Mouse (Mus musculus): ENCODE measurements around the gene Nat8f6.
"Not testable (repeated sequence)": the region's sequence is repeated elsewhere in the genome, so short reads cannot be mapped to it uniquely, and the experiment has no call there.

Nat8f6 gene

GRCm38 (mm10) chr6:85836098-85836497, 15.3 kb upstream of the Nat8f6 start:
- DNase-seq (ENCODE audit: low spot score in 2 of 2), result not testable (repeated sequence)

GRCm38 (mm10) chr6:85835104-85835503, 14.3 kb upstream of the Nat8f6 start:
- DNase-seq (ENCODE audit: low spot score in 2 of 2), result not testable (repeated sequence)

GRCm38 (mm10) chr6:85834504-85835100, 13.8 kb upstream of the Nat8f6 start:
- DNase-seq (ENCODE audit: low spot score in 2 of 2), result not testable (repeated sequence)

- DNase-seq (ENCODE audit: low spot score in 2 of 2), result no peak
These were observed 11.1 kb upstream of the Nat8f6 start, which contains the start of gene Nat8 for GRCm38 (mm10) chr6:85831796-85832321. Gene Nat8, minus strand, starts transcription at chr6:85832082.

GRCm38 (mm10) chr6:85829462-85829861, 8.7 kb upstream of the Nat8f6 start:
- DNase-seq (ENCODE audit: low spot score in 2 of 2), result no peak

GRCm38 (mm10) chr6:85825886-85826285, 5.1 kb upstream of the Nat8f6 start:
- no peak for DNase-seq (ENCODE audit: low spot score in 2 of 2)

GRCm38 (mm10) chr6:85823382-85824090, 2.8 kb upstream of the Nat8f6 start:
- DNase-seq (ENCODE audit: low spot score in 2 of 2), result no peak

GRCm38 (mm10) chr6:85822286-85822685, 1.5 kb upstream of the Nat8f6 start:
- DNase-seq (ENCODE audit: low spot score in 2 of 2), result no peak

GRCm38 (mm10) chr6:85818338-85818737, 2.4 kb downstream of the Nat8f6 start:
- DNase-seq (ENCODE audit: low spot score in 2 of 2), result no peak

- no peak for DNase-seq (ENCODE audit: low spot score in 2 of 2)
These were observed 7.4 kb downstream of the Nat8f6 start for GRCm38 (mm10) chr6:85813339-85813738.

GRCm38 (mm10) chr6:85810942-85811537, 9.7 kb downstream of the Nat8f6 start:
- not testable (repeated sequence) for DNase-seq (ENCODE audit: low spot score in 2 of 2)

GRCm38 (mm10) chr6:85810514-85810913, 10.2 kb downstream of the Nat8f6 start:
- not testable (repeated sequence) for DNase-seq (ENCODE audit: low spot score in 2 of 2)

GRCm38 (mm10) chr6:85809784-85810183, 11.0 kb downstream of the Nat8f6 start:
- DNase-seq (ENCODE audit: low spot score in 2 of 2), result not testable (repeated sequence)

GRCm38 (mm10) chr6:85803180-85803579, 17.6 kb downstream of the Nat8f6 start:
- not testable (repeated sequence) for DNase-seq (ENCODE audit: low spot score in 2 of 2)

- not testable (repeated sequence) for DNase-seq (ENCODE audit: low spot score in 2 of 2)
These were observed 55.2 kb downstream of the Nat8f6 start, which contains the start of gene Nat8f3 for GRCm38 (mm10) chr6:85765532-85765931. Gene Nat8f3, minus strand, starts transcription at chr6:85765754.

- DNase-seq (ENCODE audit: low spot score in 2 of 2), result not testable (repeated sequence)
These were observed 57.4 kb downstream of the Nat8f6 start for GRCm38 (mm10) chr6:85763127-85764070.

- not testable (repeated sequence) for DNase-seq (ENCODE audit: low spot score in 2 of 2)
These were observed 58.1 kb downstream of the Nat8f6 start for GRCm38 (mm10) chr6:85762678-85763077.
